In the genomic region with DNA sequence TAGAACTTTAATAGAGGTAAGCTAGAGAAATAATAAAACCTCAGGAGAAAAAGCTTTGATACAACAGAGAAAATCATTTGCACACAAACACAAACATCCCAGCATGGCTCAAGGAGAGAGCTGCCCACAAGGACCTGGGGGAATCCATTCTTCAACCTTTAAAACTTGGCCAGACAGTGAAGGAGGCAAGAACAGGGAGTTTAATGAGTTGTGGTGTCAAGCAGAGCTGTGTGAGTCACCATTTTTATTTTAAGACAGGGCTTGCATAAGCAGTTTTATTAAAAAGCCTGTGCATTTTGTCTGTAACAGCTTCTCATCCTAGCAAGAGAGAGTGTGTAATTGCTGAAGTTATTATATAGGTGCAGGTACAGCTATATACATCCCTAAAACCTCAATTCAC, we compare ENCODE assay signal across 27 mouse cellular contexts.
DNase-seq lines count a peak whose midpoint lies in the region; ATAC-seq and TF ChIP-seq lines count a peak whose summit lies in the region.
"Had no signal": no experiment of that assay in that cellular context is flagged by ENCODE, and none has a peak within 500 bp of the region (broad histone marks: within the 10 kb centered on the region; RNA-seq: fewer than 3 reads in every experiment).

No protein-coding gene starts in this region.

- no peaks in the 10 kb centered on the region for H3K27me3 ChIP-seq in cerebellum, adult 2 months (ENCODE audit: control insufficient read depth, insufficient read depth, low read length)
- H3K27me3 ChIP-seq: hindbrain, embryonic 15.5 days; limb, embryonic 15.5 days; liver, embryonic 13.5 days; neural tube, embryonic 15.5 days; Patski had no signal

- peak; percentile 92 for ATAC-seq in frontal cortex, adult (ENCODE audit: low TSS enrichment)
- ATAC-seq: forebrain, embryonic 14.5 days; inflammation-experienced regulatory T-cells, adult 6 months; Patski had no signal

- peak; percentile 23 to 76 for DNase-seq in cerebellum, adult 2 months
- DNase-seq in cerebellum, adult 11 months = no peak
- DNase-seq in frontal cortex, postnatal 10 days (ENCODE audit: low spot score in 2 of 2) = no peak
- DNase-seq in left cerebral cortex, adult 9 months (ENCODE audit: low spot score in 2 of 2) = peak; percentile 32 to 46
- DNase-seq in left cerebral cortex, postnatal 36 days (ENCODE audit: low spot score in 2 of 2) = no peak
- peak; percentile 84 for DNase-seq in brain, adult 2 months (ENCODE audit: low read depth, low spot score)
- DNase-seq: adrenal gland, postnatal 10 days; cerebellum, adult 9-11 months; gastrocnemius, postnatal 14 days; heart, postnatal 14 days; kidney, adult 11 months; kidney, postnatal 36 days; liver, embryonic 13.5 days; lung, adult 2 months; lung, postnatal 10 days; retina, postnatal 1 day; thymus, postnatal 4 days had no signal

- no peak for TF ChIP-seq POLR2A in cerebellum, adult 2 months (IDR thresholded peaks at IDR 0.05; ENCODE audit: borderline replicate concordance, insufficient read depth, low read length)

- no peak overlapping the region for H3K4me3 ChIP-seq in cerebellum, adult 2 months (replicated peaks; ENCODE audit: insufficient read depth, low read depth, low read length)
- H3K4me3 ChIP-seq: hindbrain, embryonic 10.5 days; hindbrain, embryonic 15.5 days; limb, embryonic 10.5 days; limb, embryonic 15.5 days; liver, embryonic 13.5 days; neural tube, embryonic 15.5 days had no signal

- TF ChIP-seq CTCF in cerebellum, adult 2 months (IDR thresholded peaks at IDR 0.05; ENCODE audit: borderline replicate concordance, insufficient read depth, low read depth, low read length) = no peak

- H3K27ac ChIP-seq in cerebellum, adult 2 months (ENCODE audit: insufficient read depth, low read length) = no peak overlapping the region
- H3K27ac ChIP-seq: hindbrain, embryonic 10.5 days; hindbrain, embryonic 15.5 days; limb, embryonic 10.5 days; limb, embryonic 15.5 days; liver, embryonic 13.5 days; macrophage; neural tube, embryonic 15.5 days had no signal

- H3K4me1 ChIP-seq in cerebellum, adult 2 months (ENCODE audit: control insufficient read depth, insufficient read depth, low read length) = peaks cover 6% of the 10 kb centered on the region; the same call in 1 of the 2 replicates
- H3K4me1 ChIP-seq: hindbrain, embryonic 15.5 days; limb, embryonic 10.5 days; limb, embryonic 15.5 days; liver, embryonic 13.5 days; neural tube, embryonic 15.5 days had no signal

- intact Hi-C loops in left cerebral cortex, postnatal 36 days (cut with DNase I) = no loop called here

Comparison
In these comparisons a context has a peak if more than half of its experiments do, and no peak if none do; other contexts are left out.
1. DNase-seq: peak in cerebellum, adult 2 months (2 of 2), left cerebral cortex, adult 9 months (2 of 2) and brain, adult 2 months (single experiment); none in cerebellum, adult 11 months (single experiment), frontal cortex, postnatal 10 days (0 of 2) and left cerebral cortex, postnatal 36 days (0 of 2).